Comparison of ENCODE assay signal across 8 mouse cellular contexts in genomic region chr4:148139767-148140097, GRCm38 (mm10). TPM values are rescaled to one million over a fixed set of nuclear protein-coding genes. Genes with fewer than 3 reads are reported as not detected.
A peak's percentile ranks its signal among the peaks of the same experiment; 100 is the strongest.
DNase-seq lines count a peak whose midpoint lies in the region; ATAC-seq and TF ChIP-seq lines count a peak whose summit lies in the region.

No protein-coding gene starts in this region.

- peak; percentile 31; the same call in 1 of the 2 replicates for TF ChIP-seq EP300 in lung, postnatal 0 days (IDR thresholded peaks at IDR 0.05)

- DNase-seq in lung, postnatal 0 days (ENCODE audit: low spot score), result no peak
- DNase-seq in lung, postnatal 4 days, result no peak
- peak; percentile 70 for DNase-seq in forebrain, embryonic 11.5 days (ENCODE audit: low spot score)
- no peak for DNase-seq in layer of hippocampus, adult 11-12 months (ENCODE audit: low spot score)
- DNase-seq in kidney, postnatal 25 days, result no peak
- DNase-seq in urinary bladder, postnatal 4 days (ENCODE audit: low spot score in 2 of 2), result no peak

- peak overlapping the region; percentile 22 for H3K27ac ChIP-seq in lung, postnatal 0 days (ENCODE audit: low read length)
- no peak overlapping the region for H3K27ac ChIP-seq in forebrain, embryonic 11.5 days (ENCODE audit: low read depth, low read length)
- H3K27ac ChIP-seq in limb, embryonic 15.5 days, result peak overlapping the region; percentile 93
- peak overlapping the region; percentile 82 for H3K27ac ChIP-seq in stomach, embryonic 14.5 days (ENCODE audit: low read length)

- peak overlapping the region; percentile 86 for H3K4me2 ChIP-seq in lung, postnatal 0 days (replicated peaks; ENCODE audit: low read depth, low read length)
- H3K4me2 ChIP-seq in forebrain, embryonic 11.5 days (ENCODE audit: low read depth, low read length, severe bottlenecking), result peak overlapping the region; percentile 72
- peak overlapping the region; percentile 90 for H3K4me2 ChIP-seq in limb, embryonic 15.5 days
- H3K4me2 ChIP-seq in stomach, embryonic 14.5 days (replicated peaks; ENCODE audit: low read depth, low read length), result peak overlapping the region; percentile 97

- H3K27me3 ChIP-seq in lung, postnatal 0 days (replicated peaks; ENCODE audit: insufficient read depth, low read length), result no peaks in the 10 kb centered on the region
- peaks cover 4% of the 10 kb centered on the region; the same call in 1 of the 2 replicates for H3K27me3 ChIP-seq in forebrain, embryonic 11.5 days (ENCODE audit: control insufficient read depth, insufficient read depth, low read length)
- H3K27me3 ChIP-seq in limb, embryonic 15.5 days, result peaks cover 7% of the 10 kb centered on the region; the same call in 1 of the 2 replicates
- no peaks in the 10 kb centered on the region for H3K27me3 ChIP-seq in stomach, embryonic 14.5 days (ENCODE audit: control insufficient read depth, insufficient read depth, low read length)

- H3K9ac ChIP-seq in lung, postnatal 0 days (replicated peaks; ENCODE audit: low read depth), result peak overlapping the region; percentile 43; the same call in 1 of the 2 replicates
- peak overlapping the region; percentile 67 for H3K9ac ChIP-seq in forebrain, embryonic 11.5 days (ENCODE audit: low read length)
- peak overlapping the region; percentile 55 for H3K9ac ChIP-seq in limb, embryonic 15.5 days
- peak overlapping the region; percentile 42; the same call in 1 of the 2 replicates for H3K9ac ChIP-seq in stomach, embryonic 14.5 days (replicated peaks; ENCODE audit: low read depth, low read length)

- no peaks in the 10 kb centered on the region for H3K9me3 ChIP-seq in lung, postnatal 0 days (ENCODE audit: low read length)
- no peaks in the 10 kb centered on the region for H3K9me3 ChIP-seq in forebrain, embryonic 11.5 days (ENCODE audit: control insufficient read depth, low read length)
- no peaks in the 10 kb centered on the region for H3K9me3 ChIP-seq in limb, embryonic 15.5 days
- no peaks in the 10 kb centered on the region for H3K9me3 ChIP-seq in stomach, embryonic 14.5 days (ENCODE audit: control insufficient read depth, low read depth, low read length)

- no peak for TF ChIP-seq CTCF in lung, postnatal 0 days (IDR thresholded peaks at IDR 0.05)

- 0% methylated on average over 11 of the region's 12 CpGs for WGBS in lung, postnatal 0 days
- under 1% methylated on average over 12 of the region's 12 CpGs for WGBS in forebrain, embryonic 11.5 days
- 1% methylated on average over 12 of the region's 12 CpGs for WGBS in limb, embryonic 15.5 days
- WGBS in stomach, embryonic 14.5 days, result 1% methylated on average over 12 of the region's 12 CpGs

- no peaks in the 10 kb centered on the region for H3K36me3 ChIP-seq in lung, postnatal 0 days (ENCODE audit: insufficient read depth, low read length)
- H3K36me3 ChIP-seq in forebrain, embryonic 11.5 days (ENCODE audit: control insufficient read depth, insufficient read depth, low read length), result no peaks in the 10 kb centered on the region
- 0 out of 2 replicates have a peak, but pooled peaks cover 2% of the 10 kb centered on the region for H3K36me3 ChIP-seq in limb, embryonic 15.5 days
- no peaks in the 10 kb centered on the region for H3K36me3 ChIP-seq in stomach, embryonic 14.5 days (ENCODE audit: control insufficient read depth, insufficient read depth, low read length)

- H3K4me3 ChIP-seq in lung, postnatal 0 days (ENCODE audit: low read depth, low read length), result peak overlapping the region; percentile 61
- H3K4me3 ChIP-seq in forebrain, embryonic 11.5 days (ENCODE audit: low read depth, low read length), result peak overlapping the region; percentile 63
- H3K4me3 ChIP-seq in limb, embryonic 15.5 days, result peak overlapping the region; percentile 77
- peak overlapping the region; percentile 66 for H3K4me3 ChIP-seq in stomach, embryonic 14.5 days (ENCODE audit: low read depth, low read length)

- peak; percentile 22 for ATAC-seq in lung, postnatal 0 days
- peak; percentile 23 for ATAC-seq in forebrain, embryonic 11.5 days (replicated peaks; ENCODE audit: low FRiP score)
- no peak for ATAC-seq in limb, embryonic 15.5 days (ENCODE audit: insufficient number of reproducible peaks, low FRiP score, low TSS enrichment, low read depth)
- ATAC-seq in stomach, embryonic 14.5 days (ENCODE audit: insufficient number of reproducible peaks, insufficient read depth, low FRiP score, low read depth), result no peak; the same call in 1 of the 2 replicates

- H3K4me1 ChIP-seq in lung, postnatal 0 days (ENCODE audit: insufficient read depth, low read depth, low read length), result no peaks in the 10 kb centered on the region; the same call in 1 of the 2 replicates
- H3K4me1 ChIP-seq in forebrain, embryonic 11.5 days (replicated peaks; ENCODE audit: control insufficient read depth, insufficient read depth, low read length), result peaks cover 2% of the 10 kb centered on the region; the same call in 1 of the 2 replicates
- peaks cover 12% of the 10 kb centered on the region; the same call in 1 of the 2 replicates for H3K4me1 ChIP-seq in limb, embryonic 15.5 days
- 0 out of 2 replicates have a peak, but pooled peaks cover 3% of the 10 kb centered on the region for H3K4me1 ChIP-seq in stomach, embryonic 14.5 days (ENCODE audit: control insufficient read depth, insufficient read depth, low read length)

RNA-seq across cellular contexts. Expression of gene Draxin, which starts 9.2 kb away (rescaled TPM):
- 0.06 TPM in 2 replicates for polyA plus RNA-seq in lung, postnatal 0 days (2015; fragmentation: Nextera tagmentation; extraction: Ambion mirVana)
- 3.8 and 5.0 TPM in 2 replicates for polyA plus RNA-seq in forebrain, embryonic 11.5 days (2014; fragmentation: Nextera tagmentation; extraction: Ambion mirVana)
- polyA plus RNA-seq in limb, embryonic 15.5 days (2015; fragmentation: Nextera tagmentation; extraction: Ambion mirVana), result 0.22 and 0.29 TPM in 2 replicates
- 0.07 and 0.20 TPM in 2 replicates for polyA plus RNA-seq in stomach, embryonic 14.5 days (2014; fragmentation: Nextera tagmentation; extraction: Ambion mirVana)

RNA-seq across cellular contexts. Expression of gene Mad2l2, which starts 9.5 kb away (rescaled TPM):
- polyA plus RNA-seq in lung, postnatal 0 days (2015; fragmentation: Nextera tagmentation; extraction: Ambion mirVana), result 35.2 and 35.7 TPM in 2 replicates
- polyA plus RNA-seq in forebrain, embryonic 11.5 days (2014; fragmentation: Nextera tagmentation; extraction: Ambion mirVana), result 68.5 and 75.0 TPM in 2 replicates
- polyA plus RNA-seq in limb, embryonic 15.5 days (2015; fragmentation: Nextera tagmentation; extraction: Ambion mirVana), result 47.7 and 48.4 TPM in 2 replicates
- 51.2 and 54.7 TPM in 2 replicates for polyA plus RNA-seq in stomach, embryonic 14.5 days (2014; fragmentation: Nextera tagmentation; extraction: Ambion mirVana)

RNA-seq across cellular contexts. Expression of gene Fbxo6, which starts 12.2 kb away (rescaled TPM):
- 53.1 and 58.5 TPM in 2 replicates for polyA plus RNA-seq in lung, postnatal 0 days (2015; fragmentation: Nextera tagmentation; extraction: Ambion mirVana)
- polyA plus RNA-seq in forebrain, embryonic 11.5 days (2014; fragmentation: Nextera tagmentation; extraction: Ambion mirVana), result 10.2 and 13.6 TPM in 2 replicates
- polyA plus RNA-seq in limb, embryonic 15.5 days (2015; fragmentation: Nextera tagmentation; extraction: Ambion mirVana), result 18.0 and 20.8 TPM in 2 replicates
- polyA plus RNA-seq in stomach, embryonic 14.5 days (2014; fragmentation: Nextera tagmentation; extraction: Ambion mirVana), result 13.9 and 17.6 TPM in 2 replicates

RNA-seq across cellular contexts. Expression of gene Fbxo44, which starts 20.6 kb away (rescaled TPM):
- 7.1 and 8.4 TPM in 2 replicates for polyA plus RNA-seq in lung, postnatal 0 days (2015; fragmentation: Nextera tagmentation; extraction: Ambion mirVana)
- polyA plus RNA-seq in forebrain, embryonic 11.5 days (2014; fragmentation: Nextera tagmentation; extraction: Ambion mirVana), result 44.9 and 45.0 TPM in 2 replicates
- 5.2 and 6.5 TPM in 2 replicates for polyA plus RNA-seq in limb, embryonic 15.5 days (2015; fragmentation: Nextera tagmentation; extraction: Ambion mirVana)
- polyA plus RNA-seq in stomach, embryonic 14.5 days (2014; fragmentation: Nextera tagmentation; extraction: Ambion mirVana), result 11.9 and 14.2 TPM in 2 replicates

RNA-seq across cellular contexts. Expression of gene Fbxo2, which starts 20.7 kb away (rescaled TPM):
- 0.42 and 0.66 TPM in 2 replicates for polyA plus RNA-seq in lung, postnatal 0 days (2015; fragmentation: Nextera tagmentation; extraction: Ambion mirVana)
- 0.87 and 0.91 TPM in 2 replicates for polyA plus RNA-seq in forebrain, embryonic 11.5 days (2014; fragmentation: Nextera tagmentation; extraction: Ambion mirVana)
- 4.2 and 4.5 TPM in 2 replicates for polyA plus RNA-seq in limb, embryonic 15.5 days (2015; fragmentation: Nextera tagmentation; extraction: Ambion mirVana)
- polyA plus RNA-seq in stomach, embryonic 14.5 days (2014; fragmentation: Nextera tagmentation; extraction: Ambion mirVana), result 1.3 and 1.7 TPM in 2 replicates

Comparison
In these comparisons a context has a peak if more than half of its experiments do, and no peak if none do; other contexts are left out.
1. ATAC-seq: peak in lung, postnatal 0 days (single experiment) and forebrain, embryonic 11.5 days (single experiment); none in limb, embryonic 15.5 days (single experiment) and stomach, embryonic 14.5 days (single experiment).
2. Peak in every context shown above with its lines, with median percentiles within 50 percentile points of each other: H3K4me2 ChIP-seq, H3K4me3 ChIP-seq and H3K9ac ChIP-seq.